Mouse (Mus musculus): Measurements from ENCODE around the gene Sdc4. TPM values are rescaled to one million over a fixed set of nuclear protein-coding genes. Genes with fewer than 3 reads are reported as not detected.

Gene Sdc4
- polyA plus RNA-seq, 1 experiment from 2014 or later: 104 TPM

DNA sequence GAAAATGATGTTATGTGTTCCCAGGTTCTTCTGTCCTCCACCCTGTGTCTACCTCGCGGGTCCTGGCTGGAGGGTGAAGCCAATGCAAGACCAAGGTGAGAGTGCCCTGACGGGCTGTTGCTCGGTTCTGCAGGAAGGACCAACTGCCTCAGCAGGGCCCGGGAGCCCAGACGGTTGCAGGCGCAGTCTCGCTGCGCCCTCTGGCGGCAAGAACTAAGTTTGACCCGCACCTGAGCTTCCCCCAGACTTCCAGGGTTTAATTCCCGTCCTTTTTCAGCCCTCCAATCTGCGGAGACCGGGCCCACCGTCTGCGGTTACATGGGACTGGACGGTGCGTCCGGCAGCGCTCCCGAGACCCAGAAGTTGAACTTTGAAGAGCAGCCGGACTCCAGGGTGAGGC, 36.0 kb downstream of the Sdc4 start:
- H3K9ac ChIP-seq (ENCODE audit: low read length): no peak overlapping the region
- peaks cover 52% of the 10 kb centered on the region for H3K27me3 ChIP-seq (replicated peaks; ENCODE audit: control insufficient read depth, insufficient read depth, low read length)
- H3K9me3 ChIP-seq (ENCODE audit: control insufficient read depth, low read length): no peaks in the 10 kb centered on the region
- no peaks in the 10 kb centered on the region for H3K36me3 ChIP-seq (ENCODE audit: control insufficient read depth, insufficient read depth, low read length)
- peak; percentile 40; the same call in 1 of the 2 replicates for ATAC-seq (replicated peaks; ENCODE audit: low FRiP score, low TSS enrichment, low read depth)
- H3K27ac ChIP-seq (ENCODE audit: low read depth): no peak overlapping the region
- 2% methylated on average over 22 of the region's 22 CpGs for WGBS
- DNase-seq (ENCODE audit: low spot score): peak; percentile 84
- H3K4me3 ChIP-seq (ENCODE audit: low read depth, low read length): no peak overlapping the region
- H3K4me2 ChIP-seq (ENCODE audit: low read length): peak overlapping the region; percentile 15; the same call in 1 of the 2 replicates
- peaks cover 27% of the 10 kb centered on the region for H3K4me1 ChIP-seq (replicated peaks; ENCODE audit: control insufficient read depth, insufficient read depth, low read length)

GRCm38 (mm10) chr2:164405519-164405918, 38.2 kb downstream of the Sdc4 start:
- H3K4me1 ChIP-seq (replicated peaks; ENCODE audit: control insufficient read depth, insufficient read depth, low read length): peaks cover 27% of the 10 kb centered on the region
- no peak for ATAC-seq (replicated peaks; ENCODE audit: low FRiP score, low TSS enrichment, low read depth)
- H3K4me2 ChIP-seq (ENCODE audit: low read length): peak overlapping the region; percentile 79; the same call in 1 of the 2 replicates
- peaks cover 74% of the 10 kb centered on the region for H3K27me3 ChIP-seq (replicated peaks; ENCODE audit: control insufficient read depth, insufficient read depth, low read length)
- H3K4me3 ChIP-seq (ENCODE audit: low read depth, low read length): no peak overlapping the region
- no peaks in the 10 kb centered on the region for H3K9me3 ChIP-seq (ENCODE audit: control insufficient read depth, low read length)
- no peak overlapping the region for H3K9ac ChIP-seq (ENCODE audit: low read length)
- WGBS: 39% methylated on average over 5 of the region's 5 CpGs
- H3K27ac ChIP-seq (ENCODE audit: low read depth): no peak overlapping the region
- DNase-seq (ENCODE audit: low spot score): no peak
- no peaks in the 10 kb centered on the region for H3K36me3 ChIP-seq (ENCODE audit: control insufficient read depth, insufficient read depth, low read length)

GRCm38 (mm10) chr2:164405060-164405459, 38.6 kb downstream of the Sdc4 start, which contains the start of gene Matn4:
Matn4 (minus strand) TSS chr2:164405160.
- WGBS: 9% methylated on average over 9 of the region's 9 CpGs
- H3K36me3 ChIP-seq (ENCODE audit: control insufficient read depth, insufficient read depth, low read length): no peaks in the 10 kb centered on the region
- peak within 1 kb of the TSS; percentile 39 for H3K9ac ChIP-seq (ENCODE audit: low read length)
- peak within 1 kb of the TSS; percentile 33; the same call in 1 of the 2 replicates for H3K27ac ChIP-seq (ENCODE audit: low read depth)
- no peak for DNase-seq (ENCODE audit: low spot score)
- H3K4me2 ChIP-seq (ENCODE audit: low read length): peak within 1 kb of the TSS; percentile 79
- ATAC-seq (replicated peaks; ENCODE audit: low FRiP score, low TSS enrichment, low read depth): no peak
- no peaks in the 10 kb centered on the region for H3K9me3 ChIP-seq (ENCODE audit: control insufficient read depth, low read length)
- H3K27me3 ChIP-seq (replicated peaks; ENCODE audit: control insufficient read depth, insufficient read depth, low read length): peaks cover 79% of the 10 kb centered on the region
- H3K4me3 ChIP-seq (ENCODE audit: low read depth, low read length): peak within 1 kb of the TSS; percentile 38
- H3K4me1 ChIP-seq (replicated peaks; ENCODE audit: control insufficient read depth, insufficient read depth, low read length): peaks cover 27% of the 10 kb centered on the region

DNA sequence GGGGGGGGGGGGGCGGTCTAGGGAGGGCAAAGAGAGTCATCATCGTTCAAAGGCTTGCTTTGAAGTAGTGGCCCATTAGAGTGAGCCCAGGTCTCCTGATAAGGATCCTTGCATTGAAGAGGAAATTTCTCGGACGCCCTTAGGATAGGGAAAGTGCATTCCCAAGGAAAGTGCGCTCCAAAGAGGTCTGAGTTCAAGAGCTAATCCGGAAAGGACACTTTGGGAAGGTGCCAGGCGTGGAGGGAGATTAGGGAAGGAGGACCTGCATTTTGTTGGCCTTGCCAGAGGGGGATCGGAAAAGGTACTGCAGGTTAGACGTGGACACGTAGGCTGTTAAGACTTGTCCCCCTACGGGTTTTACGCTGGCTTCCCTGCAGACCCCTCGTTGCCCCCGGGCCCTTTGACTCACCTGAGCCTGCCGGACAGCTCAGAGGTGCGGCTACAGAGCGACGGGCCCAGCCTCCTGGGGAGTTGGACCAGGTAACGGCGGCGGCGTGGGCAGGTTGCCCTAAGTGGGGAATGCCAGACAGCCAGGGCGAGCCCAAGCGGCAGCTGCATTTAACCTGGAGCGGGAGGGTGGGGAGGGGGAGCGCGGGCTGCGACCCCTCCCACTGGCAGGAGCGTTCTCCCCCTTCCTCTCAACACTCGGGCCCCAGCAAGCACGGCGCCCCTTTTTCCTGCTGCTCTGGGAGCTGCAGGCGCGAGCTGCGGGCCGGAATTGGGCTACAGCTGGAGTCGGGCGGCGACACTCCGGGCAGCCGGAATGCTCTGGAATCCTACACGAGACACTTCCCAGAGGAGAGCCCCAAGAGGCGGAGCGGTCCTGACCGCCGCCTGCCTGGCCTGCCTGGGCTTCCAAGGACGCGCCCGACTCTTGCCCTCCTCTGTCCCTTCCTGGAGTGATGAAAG, 39.4 kb downstream of the Sdc4 start:
- H3K27ac ChIP-seq (ENCODE audit: low read depth): peak overlapping the region; percentile 33; the same call in 1 of the 2 replicates
- peak overlapping the region; percentile 79 for H3K4me2 ChIP-seq (ENCODE audit: low read length)
- peak; percentile 76 for DNase-seq (ENCODE audit: low spot score)
- peak overlapping the region; percentile 39 for H3K9ac ChIP-seq (ENCODE audit: low read length)
- H3K36me3 ChIP-seq (ENCODE audit: control insufficient read depth, insufficient read depth, low read length): no peaks in the 10 kb centered on the region
- ATAC-seq (replicated peaks; ENCODE audit: low FRiP score, low TSS enrichment, low read depth): 0 out of 2 replicates have a peak, but pooled peaks have one; percentile 25
- 2% methylated on average over 48 of the region's 49 CpGs for WGBS
- H3K27me3 ChIP-seq (replicated peaks; ENCODE audit: control insufficient read depth, insufficient read depth, low read length): peaks cover 86% of the 10 kb centered on the region
- no peaks in the 10 kb centered on the region for H3K9me3 ChIP-seq (ENCODE audit: control insufficient read depth, low read length)
- peak overlapping the region; percentile 38 for H3K4me3 ChIP-seq (ENCODE audit: low read depth, low read length)
- peaks cover 27% of the 10 kb centered on the region for H3K4me1 ChIP-seq (replicated peaks; ENCODE audit: control insufficient read depth, insufficient read depth, low read length)

GRCm38 (mm10) chr2:164403396-164404081, 40.1 kb downstream of the Sdc4 start:
- H3K4me2 ChIP-seq (ENCODE audit: low read length): peak overlapping the region; percentile 79
- no peak overlapping the region for H3K27ac ChIP-seq (ENCODE audit: low read depth)
- no peak overlapping the region; the same call in 1 of the 2 replicates for H3K9ac ChIP-seq (ENCODE audit: low read length)
- no peaks in the 10 kb centered on the region for H3K9me3 ChIP-seq (ENCODE audit: control insufficient read depth, low read length)
- 20% methylated on average over 14 of the region's 14 CpGs for WGBS
- peaks cover 87% of the 10 kb centered on the region for H3K27me3 ChIP-seq (replicated peaks; ENCODE audit: control insufficient read depth, insufficient read depth, low read length)
- no peak for ATAC-seq (replicated peaks; ENCODE audit: low FRiP score, low TSS enrichment, low read depth)
- peak overlapping the region; percentile 38; the same call in 1 of the 2 replicates for H3K4me3 ChIP-seq (ENCODE audit: low read depth, low read length)
- H3K36me3 ChIP-seq (ENCODE audit: control insufficient read depth, insufficient read depth, low read length): no peaks in the 10 kb centered on the region
- peaks cover 27% of the 10 kb centered on the region for H3K4me1 ChIP-seq (replicated peaks; ENCODE audit: control insufficient read depth, insufficient read depth, low read length)
- DNase-seq (ENCODE audit: low spot score): no peak

DNA sequence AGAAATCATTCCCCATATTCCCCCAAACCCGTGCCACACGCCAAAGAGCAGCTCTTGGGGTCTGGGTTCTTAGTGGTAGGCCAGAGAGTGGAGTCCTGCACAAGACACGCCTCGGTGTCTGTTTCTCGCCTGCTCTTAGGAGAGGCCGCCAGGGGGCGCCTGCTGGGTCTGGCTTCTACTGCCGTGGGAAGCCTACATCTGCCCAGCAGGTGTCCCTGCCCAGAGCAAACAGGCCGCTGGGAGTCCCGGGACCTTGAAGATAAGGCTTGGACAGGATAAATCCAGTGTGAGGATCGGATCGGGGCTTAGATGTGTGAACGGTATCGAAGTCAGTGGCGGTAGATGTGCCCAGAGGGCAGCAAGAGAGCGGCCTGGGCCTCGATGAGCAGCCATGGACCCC, 40.8 kb downstream of the Sdc4 start, which contains the start of gene Rbpjl:
Gene Rbpjl (plus strand): TSS at position 236 of the 400 bp plus-strand sequence.
- H3K9me3 ChIP-seq (ENCODE audit: control insufficient read depth, low read length): no peaks in the 10 kb centered on the region
- ATAC-seq (replicated peaks; ENCODE audit: low FRiP score, low TSS enrichment, low read depth): peak; percentile 62
- H3K4me3 ChIP-seq (ENCODE audit: low read depth, low read length): peak within 1 kb of the TSS; percentile 38
- no peak within 1 kb of the TSS; the same call in 1 of the 2 replicates for H3K9ac ChIP-seq (ENCODE audit: low read length)
- peak; percentile 85 for DNase-seq (ENCODE audit: low spot score)
- H3K27ac ChIP-seq (ENCODE audit: low read depth): no peak within 1 kb of the TSS
- H3K36me3 ChIP-seq (ENCODE audit: control insufficient read depth, insufficient read depth, low read length): no peaks in the 10 kb centered on the region
- H3K4me2 ChIP-seq (ENCODE audit: low read length): peak within 1 kb of the TSS; percentile 79
- 8% methylated on average over 17 of the region's 17 CpGs for WGBS
- H3K4me1 ChIP-seq (replicated peaks; ENCODE audit: control insufficient read depth, insufficient read depth, low read length): peaks cover 25% of the 10 kb centered on the region
- H3K27me3 ChIP-seq (replicated peaks; ENCODE audit: control insufficient read depth, insufficient read depth, low read length): peaks cover 81% of the 10 kb centered on the region

- DNase-seq (ENCODE audit: low spot score) (no peak), ATAC-seq (replicated peaks; ENCODE audit: low FRiP score, low TSS enrichment, low read depth) (no peak)
- Histone ChIP-seq H3K27me3 (replicated peaks; ENCODE audit: control insufficient read depth, insufficient read depth, low read length) (peaks cover 35% of the 10 kb centered on the region), H3K4me3 (ENCODE audit: low read depth, low read length) (no peak overlapping the region), H3K4me2 (ENCODE audit: low read length) (no peak overlapping the region), H3K9ac (ENCODE audit: low read length) (no peak overlapping the region), H3K27ac (ENCODE audit: low read depth) (no peak overlapping the region), H3K9me3 (ENCODE audit: control insufficient read depth, low read length) (no peaks in the 10 kb centered on the region), H3K4me1 (replicated peaks; ENCODE audit: control insufficient read depth, insufficient read depth, low read length) (no peaks in the 10 kb centered on the region), H3K36me3 (ENCODE audit: control insufficient read depth, insufficient read depth, low read length) (no peaks in the 10 kb centered on the region)
- WGBS: 69% methylated on average over 12 of the region's 12 CpGs
Observed at GRCm38 (mm10) chr2:164396911-164397310, 46.8 kb downstream of the Sdc4 start.

GRCm38 (mm10) chr2:164396076-164396475, 47.6 kb downstream of the Sdc4 start:
- ATAC-seq (replicated peaks; ENCODE audit: low FRiP score, low TSS enrichment, low read depth) (no peak), DNase-seq (ENCODE audit: low spot score) (no peak)
- no peak overlapping the region for H3K27ac ChIP-seq (ENCODE audit: low read depth)
- H3K4me1 ChIP-seq (replicated peaks; ENCODE audit: control insufficient read depth, insufficient read depth, low read length): no peaks in the 10 kb centered on the region
- H3K36me3 ChIP-seq (ENCODE audit: control insufficient read depth, insufficient read depth, low read length): no peaks in the 10 kb centered on the region
- no peak overlapping the region for H3K9ac ChIP-seq (ENCODE audit: low read length)
- H3K4me2 ChIP-seq (ENCODE audit: low read length): no peak overlapping the region
- H3K9me3 ChIP-seq (ENCODE audit: control insufficient read depth, low read length): peaks cover under 1% of the 10 kb centered on the region; the same call in 1 of the 2 replicates
- H3K27me3 ChIP-seq (replicated peaks; ENCODE audit: control insufficient read depth, insufficient read depth, low read length): peaks cover 27% of the 10 kb centered on the region
- 94% methylated on average over 7 of the region's 7 CpGs for WGBS
- H3K4me3 ChIP-seq (ENCODE audit: low read depth, low read length): no peak overlapping the region

Data from intestine, embryonic 14.5 days (tissue).